Mouse (Mus musculus): ENCODE measurements around the gene Igsf1. TPM values are rescaled to one million over a fixed set of nuclear protein-coding genes. Genes with fewer than 3 reads are reported as not detected.

The Igsf1 gene
- 1 to 10 TPM; 3.4 to 5.8 TPM for total RNA-seq (2021)

DNA sequence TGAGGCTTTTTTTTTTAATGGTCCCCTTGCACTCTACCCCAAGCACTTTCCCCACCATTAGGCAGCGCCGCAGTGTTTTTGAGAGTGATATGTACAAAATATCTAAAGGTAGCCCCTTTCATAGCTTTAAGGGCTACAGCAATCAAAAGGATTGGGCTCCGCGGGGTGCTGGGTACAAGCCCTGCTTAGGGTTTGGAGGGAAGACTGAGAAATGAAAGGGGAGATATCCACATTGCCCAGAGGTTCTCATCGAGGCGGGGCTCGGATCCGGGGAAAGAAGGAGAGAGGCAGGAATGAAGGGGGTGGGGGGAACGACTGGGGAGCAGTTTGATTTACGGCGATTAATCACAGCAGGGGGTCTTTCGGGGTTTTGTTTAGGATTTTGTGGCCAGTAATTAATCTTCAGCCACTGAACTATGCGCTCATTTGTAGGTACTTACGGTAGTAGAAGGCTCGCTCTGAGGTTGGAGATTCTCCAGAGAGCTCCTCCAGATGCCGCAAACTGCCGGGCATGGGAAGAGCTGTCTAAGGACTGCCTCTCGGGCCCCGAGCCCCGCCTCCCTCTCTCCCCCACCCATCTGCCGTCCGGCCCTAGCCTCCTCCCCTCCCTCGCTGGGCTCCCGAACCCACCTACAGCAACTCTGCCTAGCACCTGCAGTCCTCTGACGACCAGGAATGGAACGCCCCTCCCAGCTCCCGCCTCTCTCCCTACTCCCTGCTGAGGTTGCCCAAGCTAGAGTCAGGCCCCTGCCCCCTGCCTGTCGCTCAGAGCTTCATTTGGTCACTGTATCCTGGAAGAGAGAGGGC is at the start of gene Igsf1:
Gene Igsf1 (minus strand): TSS at position 537 of the 807 bp plus-strand sequence.
- peak; percentile 11 to 26 for DNase-seq (ENCODE audit: low spot score in 2 of 2)
- intact Hi-C loops (cut with DNase I) = no loop called here

- intact Hi-C loops (cut with DNase I) = no loop called here
- no peak for DNase-seq (ENCODE audit: low spot score in 2 of 2)
Measured at GRCm38 (mm10) chrX:49770828-49771227, 26.7 kb downstream of the Igsf1 start.

DNA sequence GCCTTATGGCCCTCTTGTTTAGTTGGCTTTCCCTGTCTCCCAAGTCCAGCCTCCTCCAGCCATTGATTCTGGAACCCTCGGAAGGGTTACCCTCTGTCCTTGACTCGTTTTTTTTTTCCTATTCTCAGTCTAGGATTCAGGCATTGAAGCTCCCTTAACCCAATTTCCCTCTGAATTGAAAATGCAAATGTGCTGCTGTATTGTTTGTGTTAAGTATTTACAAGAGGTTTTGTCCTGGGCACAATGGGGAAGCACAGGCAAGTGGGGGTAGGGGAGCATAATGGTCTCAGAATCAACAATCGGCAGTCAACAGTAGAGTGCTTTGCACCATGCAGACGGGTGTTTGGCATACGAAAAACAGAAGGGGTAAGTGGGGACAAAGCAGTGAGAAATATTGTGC is 52.4 kb downstream of the Igsf1 start:
- no peak for DNase-seq (ENCODE audit: low spot score in 2 of 2)
- intact Hi-C loops (cut with DNase I) = no loop called here

- intact Hi-C loops (cut with DNase I) = loop anchor here (5.0 kb wide), 1 partner anchor 48 kb away; no protein-coding TSS in a partner anchor
- no peak for DNase-seq (ENCODE audit: low spot score in 2 of 2)
Measured at GRCm38 (mm10) chrX:49734959-49735358, 62.6 kb downstream of the Igsf1 start, which contains the start of gene Olfr1321. Olfr1321 (minus strand) TSS chrX:49735059.

Other genes with a start within 250 kb of the Igsf1 start
- gene Olfr1320, start 125.4 kb downstream of the Igsf1 start, total RNA-seq (2021) = not detected
- not detected for gene Olfr1321, start 62.7 kb downstream of the Igsf1 start, total RNA-seq (2021)
- gene Olfr1322, start 93.7 kb upstream of the Igsf1 start, total RNA-seq (2021) = not detected
- not detected for gene Olfr1323, start 221.6 kb upstream of the Igsf1 start, total RNA-seq (2021)